Mouse (Mus musculus) liver, postnatal 0 days (tissue): Measurements from ENCODE around the gene Spg7.
"Not testable (repeated sequence)": the region's sequence is repeated elsewhere in the genome, so short reads cannot be mapped to it uniquely, and the experiment has no call there.

ENCODE experiments used
- CTCF ChIP-seq: sonication (generic); IDR thresholded peaks from 2 replicates; pipeline ENCODE4 v1.5.1; 2016; ENCODE audit warnings: antibody characterized with exemption, low read depth
- EP300 ChIP-seq: IDR thresholded peaks from 2 replicates; pipeline ENCODE4 v1.6.1; 2016; ENCODE audit warnings: antibody characterized with exemption, low read depth, mild to moderate bottlenecking

- TF ChIP-seq CTCF, EP300: not testable (repeated sequence)
Measured at GRCm38 (mm10) chr8:123044743-123045425, 17.9 kb upstream of the Spg7 start.
